Mouse (Mus musculus): Measurements from ENCODE around the gene Cstf2t. TPM values are rescaled to one million over a fixed set of nuclear protein-coding genes. Genes with fewer than 3 reads are reported as not detected.

Cstf2t gene
- polyA plus RNA-seq, 1 experiment, result 17.6 TPM

- Histone ChIP-seq H3K36me3 (ENCODE audit: control insufficient read depth, insufficient read depth, low read length) (no peaks in the 10 kb centered on the region), H3K4me1 (replicated peaks; ENCODE audit: control insufficient read depth, insufficient read depth, low read length) (no peaks in the 10 kb centered on the region), H3K27ac (ENCODE audit: control insufficient read depth, insufficient read depth, low read length) (no peak overlapping the region), H3K4me3 (ENCODE audit: control insufficient read depth, insufficient read depth, low read length) (no peak overlapping the region), H3K27me3 (ENCODE audit: control insufficient read depth, insufficient read depth, low read length) (no peaks in the 10 kb centered on the region)
- TF ChIP-seq CTCF (IDR thresholded peaks at IDR 0.05; ENCODE audit: borderline replicate concordance, control insufficient read depth, extremely low read depth, insufficient read depth, low read length, poor library complexity) (no peak), POLR2A (IDR thresholded peaks at IDR 0.05; ENCODE audit: control insufficient read depth, extremely low read depth, insufficient read depth, low read length, poor library complexity) (no peak)
- 90% methylated on average over 3 of the region's 3 CpGs for WGBS
- no peak for DNase-seq
Measured at GRCm38 (mm10) chr19:31124628-31125027, 42.0 kb downstream of the Cstf2t start.

- no peak for TF ChIP-seq CTCF (IDR thresholded peaks at IDR 0.05; ENCODE audit: borderline replicate concordance, control insufficient read depth, extremely low read depth, insufficient read depth, low read length, poor library complexity)
- TF ChIP-seq POLR2A (IDR thresholded peaks at IDR 0.05; ENCODE audit: control insufficient read depth, extremely low read depth, insufficient read depth, low read length, poor library complexity), result no peak
- no peak for DNase-seq
- no peaks in the 10 kb centered on the region for H3K27me3 ChIP-seq (ENCODE audit: control insufficient read depth, insufficient read depth, low read length)
- H3K4me1 ChIP-seq (replicated peaks; ENCODE audit: control insufficient read depth, insufficient read depth, low read length), result no peaks in the 10 kb centered on the region
- 89% methylated on average over 8 of the region's 8 CpGs for WGBS
- H3K27ac ChIP-seq (ENCODE audit: control insufficient read depth, insufficient read depth, low read length), result no peak overlapping the region
- H3K36me3 ChIP-seq (ENCODE audit: control insufficient read depth, insufficient read depth, low read length), result no peaks in the 10 kb centered on the region
- no peak overlapping the region for H3K4me3 ChIP-seq (ENCODE audit: control insufficient read depth, insufficient read depth, low read length)
Measured at GRCm38 (mm10) chr19:31132614-31133013, 50.0 kb downstream of the Cstf2t start.

- no peak for DNase-seq
- no peaks in the 10 kb centered on the region for H3K4me1 ChIP-seq (replicated peaks; ENCODE audit: control insufficient read depth, insufficient read depth, low read length)
- WGBS, result 73% methylated on average over 2 of the region's 2 CpGs
- no peaks in the 10 kb centered on the region for H3K36me3 ChIP-seq (ENCODE audit: control insufficient read depth, insufficient read depth, low read length)
- H3K27me3 ChIP-seq (ENCODE audit: control insufficient read depth, insufficient read depth, low read length), result no peaks in the 10 kb centered on the region
- no peak overlapping the region for H3K4me3 ChIP-seq (ENCODE audit: control insufficient read depth, insufficient read depth, low read length)
- no peak overlapping the region for H3K27ac ChIP-seq (ENCODE audit: control insufficient read depth, insufficient read depth, low read length)
- TF ChIP-seq POLR2A (IDR thresholded peaks at IDR 0.05; ENCODE audit: control insufficient read depth, extremely low read depth, insufficient read depth, low read length, poor library complexity), result no peak
Measured at GRCm38 (mm10) chr19:31136316-31136715, 53.7 kb downstream of the Cstf2t start.

Data from thymus, adult 2 months (tissue).